Mouse (Mus musculus) yolk sac, embryonic 10.5 days (tissue): ENCODE measurements around the gene Cldn4.
"Not testable (repeated sequence)": the region's sequence is repeated elsewhere in the genome, so short reads cannot be mapped to it uniquely, and the experiment has no call there.

Experiments used
- DNase-seq: peaks from one replicate; pipeline ENCODE4 v3.0.0-alpha.2; 2017; ENCODE audit warnings: low spot score

The Cldn4 gene

DNA sequence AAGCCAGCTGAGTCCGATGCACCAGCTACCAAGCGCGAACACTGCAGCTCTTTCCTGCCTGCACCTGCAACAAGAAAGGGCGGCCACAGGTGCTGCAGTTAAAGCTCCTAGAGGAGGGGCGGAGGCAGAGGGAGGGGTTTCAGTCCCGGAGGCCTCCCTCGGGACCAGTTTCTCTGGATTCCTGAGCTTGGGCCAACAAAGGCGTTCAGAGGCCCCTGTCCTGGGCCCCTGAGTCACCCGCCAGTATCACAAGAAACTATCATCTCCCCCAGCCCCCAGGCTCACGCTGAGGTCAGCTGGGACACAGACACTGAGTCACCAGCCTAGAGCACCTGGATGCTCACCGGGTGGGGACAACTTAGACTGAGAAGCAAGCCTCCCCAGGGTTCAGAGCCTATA lies at the start of gene Cldn4:
Cldn4 (minus strand) TSS at position 78 of the 399 bp plus-strand sequence.
- peak; percentile 87 for DNase-seq

DNA sequence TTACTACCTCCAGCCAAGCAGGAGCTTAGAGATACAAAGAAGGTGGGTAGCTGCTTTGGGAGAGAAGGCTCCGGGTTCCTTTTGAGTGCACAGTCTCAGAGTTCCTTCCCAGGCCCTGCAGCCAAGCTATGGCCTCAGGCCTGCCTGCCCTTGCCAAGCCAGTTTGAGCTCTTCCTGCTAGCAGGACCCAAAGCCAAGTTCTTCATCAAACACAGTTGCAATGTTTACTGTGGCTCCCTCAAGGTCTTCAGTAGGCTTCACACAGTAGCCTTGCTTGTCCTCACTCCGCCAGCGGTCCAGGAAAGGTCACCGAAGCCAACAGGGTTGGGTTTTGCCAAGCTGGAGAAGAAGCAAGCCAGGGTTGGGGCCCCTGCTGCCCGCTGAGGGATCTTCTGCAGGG lies 45.8 kb upstream of the Cldn4 start:
- DNase-seq = no peak

DNA sequence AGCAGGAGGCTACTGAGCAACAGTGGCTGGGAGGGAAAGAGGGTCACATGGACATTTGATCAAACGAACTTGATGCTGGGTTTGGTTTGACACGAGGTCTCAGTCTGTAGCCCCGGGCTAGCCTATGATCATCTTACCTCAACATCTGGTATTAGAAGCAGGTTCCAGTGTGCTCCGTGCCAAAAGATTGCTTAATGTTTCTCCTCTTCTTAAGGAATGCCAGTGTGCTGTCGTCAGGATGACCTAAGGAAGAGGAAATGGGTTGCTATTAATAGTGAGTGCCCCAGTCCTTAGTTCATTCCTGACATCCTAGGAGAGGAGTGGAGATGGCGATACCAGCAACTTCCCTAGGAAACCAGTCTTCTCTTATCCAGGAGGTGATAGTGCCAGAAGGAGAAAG lies 43.0 kb upstream of the Cldn4 start:
- DNase-seq = no peak

DNA sequence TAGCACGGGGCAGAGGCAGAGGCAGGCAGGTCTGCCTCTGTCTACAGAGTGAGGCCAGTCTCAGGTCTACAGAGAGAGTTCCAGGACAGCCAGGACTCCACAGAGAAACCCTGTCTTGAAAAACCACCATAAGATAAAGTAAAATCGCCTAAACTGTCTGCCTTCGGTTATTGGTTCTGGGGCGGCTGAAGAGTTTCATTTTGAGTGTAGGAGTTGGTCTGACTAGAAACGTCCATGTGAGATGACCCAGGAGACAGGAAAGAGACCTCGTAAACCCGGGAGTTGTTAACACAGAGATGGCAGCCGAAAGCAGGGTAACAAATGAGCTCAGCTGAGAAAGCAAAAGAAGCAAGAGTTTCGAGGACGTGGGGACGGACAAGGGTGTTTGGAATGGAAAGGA lies 42.4 kb upstream of the Cldn4 start:
- no peak for DNase-seq

DNA sequence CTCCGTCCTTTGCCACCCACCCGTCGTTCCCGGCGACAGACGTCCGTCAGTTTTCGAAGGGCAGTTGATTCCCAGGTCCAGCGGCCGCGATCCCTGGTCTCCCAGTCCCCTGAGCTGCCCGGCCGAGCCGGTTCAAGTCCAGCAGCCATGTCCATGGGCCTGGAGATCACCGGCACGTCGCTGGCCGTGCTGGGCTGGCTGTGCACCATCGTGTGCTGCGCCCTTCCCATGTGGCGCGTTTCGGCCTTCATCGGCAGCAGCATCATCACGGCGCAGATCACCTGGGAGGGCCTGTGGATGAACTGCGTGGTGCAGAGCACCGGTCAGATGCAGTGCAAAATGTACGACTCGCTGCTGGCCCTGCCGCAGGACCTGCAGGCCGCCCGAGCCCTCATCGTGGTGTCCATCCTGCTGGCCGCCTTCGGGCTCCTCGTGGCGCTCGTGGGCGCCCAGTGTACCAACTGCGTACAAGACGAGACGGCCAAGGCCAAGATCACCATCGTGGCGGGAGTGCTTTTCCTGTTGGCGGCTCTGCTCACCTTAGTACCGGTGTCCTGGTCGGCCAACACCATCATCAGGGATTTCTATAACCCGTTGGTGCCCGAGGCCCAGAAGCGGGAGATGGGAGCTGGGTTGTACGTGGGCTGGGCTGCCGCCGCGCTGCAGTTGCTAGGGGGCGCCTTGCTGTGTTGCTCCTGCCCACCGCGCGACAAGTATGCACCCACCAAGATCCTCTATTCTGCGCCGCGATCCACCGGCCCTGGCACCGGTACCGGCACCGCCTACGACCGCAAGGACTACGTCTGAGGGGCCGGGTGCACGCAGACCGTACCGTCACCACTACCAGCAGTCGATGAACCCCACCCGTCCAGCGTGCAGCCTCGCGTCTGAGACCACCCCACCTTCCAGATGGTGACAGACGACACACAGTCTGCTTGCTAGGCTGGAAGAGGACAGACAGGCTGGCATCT lies 39.8 kb upstream of the Cldn4 start:
- no peak for DNase-seq

DNA sequence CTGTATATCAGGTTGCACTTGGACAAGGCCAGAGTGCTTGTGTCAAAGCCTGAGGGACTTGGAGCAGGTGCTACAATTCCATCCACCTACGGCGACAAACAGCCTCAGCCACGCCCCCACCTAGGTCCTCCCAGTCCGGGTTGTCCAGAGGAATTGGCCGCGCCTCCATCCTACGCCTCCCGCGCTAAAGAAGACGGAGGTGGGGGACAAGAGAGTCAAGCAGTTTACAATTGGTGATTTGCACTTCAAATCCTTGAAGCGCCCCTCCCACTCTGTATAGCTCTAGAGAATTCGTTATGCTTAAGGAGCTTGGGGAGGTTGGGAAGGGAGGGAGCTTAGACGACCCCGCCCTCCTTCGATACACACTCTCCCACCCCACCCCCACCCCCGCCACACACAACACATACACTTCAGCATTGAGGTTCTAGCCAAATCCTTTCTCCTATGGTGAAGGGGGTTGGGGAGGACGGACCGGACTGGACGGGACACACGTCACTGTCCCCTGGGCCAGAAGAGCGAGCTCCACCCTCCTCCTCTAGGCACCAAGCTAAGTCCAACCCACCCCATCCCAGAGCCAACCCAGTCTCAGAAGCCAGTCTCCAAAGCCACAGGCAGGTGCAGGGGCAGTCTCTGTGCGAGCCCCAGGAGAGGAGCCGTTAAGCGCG lies 39.0 kb upstream of the Cldn4 start, which contains the start of gene Cldn3:
Cldn3 (plus strand) TSS at position 582 of the 665 bp plus-strand sequence.
- peak; percentile 84 for DNase-seq

DNA sequence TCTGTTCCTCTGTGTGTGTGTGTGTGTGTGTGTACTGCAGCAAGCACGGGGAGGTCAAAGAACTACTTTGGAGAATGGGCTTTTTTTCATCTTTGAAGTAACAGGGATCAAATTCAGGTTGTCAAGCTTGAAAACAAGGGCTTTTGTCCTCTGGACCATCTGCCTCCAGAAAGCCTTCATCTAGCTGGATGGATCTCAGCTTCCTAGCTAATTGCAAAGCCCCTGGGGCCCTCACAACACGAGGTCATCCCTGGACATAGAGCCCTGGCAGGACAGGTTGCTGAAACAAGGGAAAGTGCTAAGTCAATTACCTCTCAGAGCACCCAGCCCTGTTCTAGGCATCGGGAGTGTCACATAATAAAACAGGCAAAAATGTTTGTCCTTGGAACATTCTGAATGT lies 37.0 kb upstream of the Cldn4 start:
- DNase-seq = no peak

DNA sequence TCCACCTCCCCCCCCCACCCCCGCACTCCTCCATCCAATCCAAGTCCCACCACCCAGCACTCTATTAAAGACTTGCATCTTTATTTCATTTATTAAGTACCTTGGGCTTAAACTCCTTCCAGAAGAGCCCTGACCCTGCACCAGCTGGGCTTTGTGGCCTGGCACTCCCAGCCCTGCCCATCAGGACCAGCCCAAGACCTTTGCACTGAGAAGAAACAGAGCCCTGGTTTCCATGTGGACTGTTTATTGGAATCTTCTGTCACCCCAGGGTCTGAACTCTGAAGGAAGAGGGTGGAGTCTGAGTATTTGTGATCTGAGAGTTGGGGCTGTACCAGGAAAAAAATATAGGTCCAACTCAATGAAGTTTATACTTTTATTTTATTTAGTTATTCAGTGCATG lies 36.4 kb upstream of the Cldn4 start:
- DNase-seq = no peak

DNA sequence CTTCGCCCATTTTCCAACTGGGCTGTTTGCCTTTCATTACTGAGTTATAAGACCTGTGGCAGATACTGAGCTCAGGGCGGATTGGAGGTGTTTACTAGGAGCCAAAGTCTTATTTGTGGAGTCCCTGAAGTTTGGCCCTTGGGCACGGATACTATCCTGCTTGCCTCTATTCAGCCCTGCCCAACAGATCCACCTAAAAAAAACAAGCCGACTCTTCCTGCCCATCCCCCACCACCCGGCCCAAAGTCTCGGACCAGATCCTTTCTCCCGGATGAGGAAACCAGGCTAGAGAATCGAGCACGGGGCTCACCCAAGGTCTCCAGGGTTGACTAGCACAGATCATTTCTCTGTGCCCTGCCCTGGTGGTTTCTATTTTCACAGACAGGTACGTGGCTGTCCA lies 34.4 kb upstream of the Cldn4 start:
- peak; percentile 77 for DNase-seq

DNA sequence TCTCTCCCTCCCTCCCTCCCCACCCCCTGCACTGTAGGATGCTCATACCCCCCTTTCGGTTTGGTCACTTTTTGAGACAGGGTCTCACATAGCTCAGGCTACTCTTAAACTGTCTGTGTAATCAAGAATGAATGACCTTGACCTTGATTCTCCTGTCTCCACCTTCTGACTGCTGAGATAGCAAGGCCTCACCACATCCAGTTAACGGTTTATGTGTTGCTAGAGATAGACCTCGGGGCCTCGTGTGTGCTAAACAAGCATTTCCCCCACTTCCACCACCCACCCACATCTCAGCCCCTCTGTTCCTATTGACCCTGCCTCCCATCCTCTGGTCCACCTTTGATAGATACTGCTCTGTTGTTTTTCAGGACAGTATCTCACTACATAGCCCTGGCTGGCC lies 31.1 kb upstream of the Cldn4 start:
- no peak for DNase-seq

DNA sequence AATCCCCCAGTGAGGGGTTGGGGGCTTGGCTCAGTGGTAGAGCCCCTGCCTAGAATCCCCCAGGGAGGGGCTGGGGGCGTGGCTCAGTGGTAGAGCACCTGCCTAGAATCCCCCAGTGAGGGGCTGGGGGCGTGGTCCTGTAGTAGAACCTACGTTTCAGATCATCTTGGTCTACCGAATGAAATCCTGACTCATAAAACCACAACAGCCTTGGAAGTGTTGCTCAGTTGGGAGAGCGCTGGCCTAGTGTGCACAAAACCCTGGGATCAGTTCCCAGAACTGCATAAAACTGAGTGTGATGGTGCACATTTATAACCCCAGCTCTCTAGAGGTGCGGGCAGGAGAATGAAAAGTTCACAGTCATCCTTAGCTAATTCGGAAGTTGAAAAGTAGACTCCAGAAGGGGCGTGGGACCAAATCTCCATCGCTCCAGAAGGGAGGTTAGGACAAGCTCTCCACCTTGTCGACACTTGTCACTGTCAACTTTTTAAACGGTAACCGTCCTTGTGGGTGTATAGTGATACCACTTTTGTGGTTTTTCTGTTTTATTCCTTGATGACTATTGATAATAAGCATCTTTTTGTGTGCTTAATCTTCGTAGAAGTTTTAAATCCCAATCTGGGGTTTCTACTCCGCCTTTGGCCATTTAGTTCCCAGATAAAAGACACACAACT lies 30.0 kb upstream of the Cldn4 start:
- no peak for DNase-seq

DNA sequence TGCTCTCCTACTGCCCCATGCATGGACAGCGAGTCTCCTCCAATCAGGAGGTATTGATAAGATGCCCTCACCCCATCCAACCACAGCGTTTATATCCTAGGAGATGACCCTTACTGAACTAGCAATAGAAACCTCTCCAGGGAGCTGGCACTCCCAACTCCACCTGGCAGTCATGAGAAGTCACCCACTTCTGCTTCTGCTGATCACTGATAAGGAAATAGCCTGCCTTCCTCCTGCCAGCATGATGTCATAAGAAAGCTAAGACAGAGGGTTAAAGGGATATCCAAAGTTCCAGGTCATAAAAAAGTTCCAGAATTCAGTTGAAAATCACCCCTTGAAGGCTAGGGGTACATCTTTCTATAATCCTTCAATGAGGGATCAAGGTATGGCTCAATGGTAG lies 29.4 kb upstream of the Cldn4 start:
- DNase-seq = no peak

DNA sequence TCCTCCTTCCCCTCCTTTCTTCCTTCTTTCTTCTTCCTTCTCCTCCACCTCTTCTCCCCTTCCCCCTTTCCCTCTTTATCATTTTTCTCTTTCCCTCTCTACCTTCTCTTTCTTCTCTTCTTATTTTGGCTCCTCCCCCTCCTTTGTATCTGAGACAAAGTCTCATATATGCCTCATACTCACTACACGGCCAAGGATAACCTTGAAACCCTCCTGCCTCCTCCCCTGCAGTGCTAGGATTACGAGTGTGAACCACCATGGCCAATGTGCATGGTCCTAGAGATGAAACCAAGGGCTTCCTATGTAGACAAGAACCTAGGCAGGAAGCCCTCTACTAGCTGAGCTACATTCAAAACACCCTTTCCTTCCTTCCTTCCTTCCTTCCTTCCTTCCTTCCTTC lies 28.2 kb upstream of the Cldn4 start:
- DNase-seq = no peak

DNA sequence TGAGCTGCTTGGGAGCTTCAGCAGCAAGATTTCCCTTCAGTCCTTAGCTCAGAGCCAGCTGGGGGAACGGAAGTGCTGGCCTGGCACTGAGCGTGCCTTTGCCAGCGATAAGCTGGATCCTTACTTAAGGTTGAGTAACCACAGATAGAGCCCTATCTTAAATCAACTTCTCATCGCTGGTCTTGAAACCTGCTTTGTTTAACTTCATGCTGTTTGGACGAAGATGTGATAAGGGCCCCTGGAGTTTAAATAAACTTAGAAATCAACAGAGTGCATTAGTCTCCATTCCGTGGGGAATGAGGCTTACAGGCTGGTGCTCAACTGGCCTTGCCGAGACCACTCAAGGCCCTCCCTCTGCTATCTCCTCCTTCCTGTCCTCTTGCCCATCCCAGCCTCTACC lies 27.6 kb upstream of the Cldn4 start:
- no peak for DNase-seq

DNA sequence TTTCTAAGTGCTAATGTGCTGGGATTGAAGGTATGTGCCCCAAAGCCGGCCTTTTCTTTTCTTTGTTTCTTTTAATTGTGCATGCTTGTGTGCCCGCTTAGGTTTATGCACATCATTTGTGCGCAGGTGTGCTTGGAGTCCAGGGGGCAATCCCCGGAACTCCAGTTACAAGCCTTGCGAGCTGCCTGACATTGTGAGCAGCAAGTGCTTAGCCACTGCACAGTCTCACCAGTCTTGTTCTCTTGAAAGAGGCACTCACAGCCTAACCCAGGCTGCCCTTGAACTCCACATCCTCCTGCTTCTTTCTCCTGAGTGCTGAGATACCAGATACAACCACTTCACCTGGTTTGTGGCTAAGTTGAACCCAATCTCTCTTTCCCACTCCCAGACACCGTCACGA lies 26.8 kb upstream of the Cldn4 start:
- DNase-seq = no peak

DNA sequence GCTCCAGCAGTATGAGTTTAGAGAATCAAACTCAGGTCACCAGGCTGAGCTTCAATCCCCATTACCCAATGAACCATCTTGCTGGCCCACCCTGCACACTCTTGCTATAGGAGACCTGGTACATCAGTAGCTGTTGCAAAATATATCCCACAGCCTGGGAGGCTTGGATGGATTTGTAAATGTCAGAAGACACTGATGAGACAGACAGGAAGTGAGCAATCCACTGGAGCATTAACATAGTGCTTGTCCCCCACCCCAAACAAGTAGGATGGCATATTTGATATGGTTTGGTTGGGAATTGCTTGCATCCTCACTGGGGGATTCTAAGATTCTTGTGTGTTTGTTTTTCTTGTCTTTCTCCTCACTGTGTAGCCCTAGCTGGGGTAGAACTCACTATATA lies 26.3 kb upstream of the Cldn4 start:
- no peak for DNase-seq

DNA sequence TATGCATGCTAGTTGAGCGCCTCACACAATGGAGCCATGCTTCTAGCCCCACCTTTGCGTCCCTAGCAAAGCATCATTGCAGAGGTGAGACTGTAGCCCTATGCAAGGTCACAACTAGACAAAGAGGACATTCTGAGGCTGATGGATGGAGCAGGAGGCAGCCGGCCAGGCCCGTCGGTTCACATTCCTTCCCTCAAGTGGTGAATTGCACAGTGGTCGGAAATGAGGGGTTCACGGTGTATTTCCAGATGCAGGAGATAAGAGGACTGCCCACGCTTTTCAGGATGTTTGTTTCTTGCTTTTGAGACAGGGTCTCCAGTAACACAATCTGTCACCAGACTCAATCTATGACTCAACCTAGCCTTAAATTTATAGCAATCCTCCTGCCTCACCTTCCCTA lies 23.9 kb upstream of the Cldn4 start:
- DNase-seq = no peak

DNA sequence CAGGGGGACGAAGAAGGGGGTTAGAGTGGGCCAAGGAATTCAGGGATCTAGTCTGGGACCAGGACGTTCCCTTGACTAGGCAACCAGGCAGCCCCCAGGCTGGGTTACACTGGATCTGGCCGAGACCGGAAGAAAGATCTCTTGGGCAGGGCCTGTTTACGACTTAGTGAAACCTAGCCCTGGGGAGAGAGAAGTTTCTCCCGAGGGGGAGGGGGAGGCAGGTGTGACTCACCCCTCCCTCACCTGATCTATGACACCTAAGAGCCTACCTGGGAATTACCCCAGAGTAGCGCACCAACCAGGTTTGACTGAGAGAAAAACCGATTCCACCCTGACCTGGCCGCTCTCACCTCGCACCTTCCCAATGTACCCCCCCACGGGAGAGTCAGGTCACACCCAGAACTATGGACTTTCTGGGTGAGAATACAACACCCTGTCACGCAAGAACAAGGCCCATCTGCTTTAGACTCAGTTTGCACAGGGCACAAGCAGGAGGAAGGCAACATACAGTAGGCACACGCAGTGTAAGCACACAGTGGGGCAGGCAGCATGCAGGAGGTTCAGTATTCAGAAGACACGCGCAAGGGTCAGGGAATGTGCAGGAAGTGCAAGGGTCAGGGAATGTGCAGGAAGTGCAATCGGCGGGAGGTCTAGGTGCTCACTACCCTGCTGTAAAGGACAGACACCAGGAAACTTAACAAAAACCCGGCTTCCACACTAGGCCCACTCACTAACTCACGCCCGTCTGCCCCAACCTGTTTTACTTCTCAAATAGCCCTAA lies 20.6 kb upstream of the Cldn4 start:
- DNase-seq = peak; percentile 69

DNA sequence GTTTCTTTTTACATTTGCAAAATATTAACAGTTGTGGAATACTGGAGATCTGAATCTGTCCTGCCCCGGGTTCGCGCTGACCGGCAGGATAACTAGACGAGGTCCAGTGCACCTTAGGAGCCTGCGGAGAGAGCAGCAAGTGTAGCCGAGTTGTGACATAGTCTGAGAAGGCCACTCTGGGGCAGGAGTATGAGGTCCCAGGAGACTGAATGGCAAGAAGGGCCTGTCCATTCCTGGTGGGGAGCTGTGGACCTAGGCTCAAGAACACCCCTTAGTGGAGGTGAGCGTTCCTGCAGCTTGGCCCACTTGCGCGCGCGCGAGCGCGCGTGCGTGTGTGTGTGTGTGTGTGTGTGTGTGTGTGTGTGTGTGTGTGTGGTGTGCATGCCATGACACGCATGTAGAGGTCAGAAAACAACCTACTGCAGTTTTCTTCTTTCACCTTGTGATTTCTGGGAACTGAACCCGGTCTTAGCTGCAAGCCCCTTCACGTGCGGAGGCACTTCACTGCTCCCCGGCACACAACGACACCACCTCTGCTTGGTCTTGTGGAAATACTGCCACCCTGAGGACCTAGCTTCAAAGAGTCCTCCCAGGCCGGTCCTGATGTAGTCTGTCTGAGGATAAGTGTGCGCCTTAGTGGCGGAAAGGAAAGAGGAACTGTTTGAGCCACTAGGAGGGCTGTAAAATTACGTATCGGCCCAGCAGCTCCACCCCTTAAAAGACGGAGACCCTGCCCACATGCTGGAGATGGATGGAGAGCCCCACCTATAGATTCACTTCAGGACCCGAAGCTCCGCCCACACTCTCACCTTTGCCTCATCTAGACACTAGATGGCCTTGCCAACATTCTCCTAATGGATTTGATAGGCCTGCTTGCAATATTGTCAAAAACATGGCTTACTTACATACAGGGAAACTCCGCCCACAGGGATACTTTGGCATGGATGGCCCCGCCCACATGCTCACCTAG lies 19.4 kb upstream of the Cldn4 start:
- DNase-seq = peak; percentile 89

DNA sequence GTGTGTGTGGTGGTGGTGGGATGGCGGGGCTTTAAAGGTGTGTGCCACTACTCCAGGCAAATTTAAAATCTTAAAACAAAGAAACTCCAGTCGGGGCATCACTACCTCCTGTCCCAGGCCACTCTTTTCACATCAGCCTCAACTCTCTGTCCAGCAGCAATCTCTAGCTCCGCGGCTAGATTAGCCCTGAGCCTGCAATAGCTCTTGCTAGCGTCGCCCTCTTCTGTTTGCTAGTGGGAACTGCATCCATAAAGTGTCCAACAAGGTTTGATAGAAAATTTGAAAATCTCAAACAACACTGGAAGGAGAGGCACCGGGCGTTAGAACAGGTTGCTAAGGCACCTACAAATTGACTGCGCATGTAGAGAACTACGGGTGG lies 18.7 kb upstream of the Cldn4 start:
- DNase-seq = peak; percentile 68

DNA sequence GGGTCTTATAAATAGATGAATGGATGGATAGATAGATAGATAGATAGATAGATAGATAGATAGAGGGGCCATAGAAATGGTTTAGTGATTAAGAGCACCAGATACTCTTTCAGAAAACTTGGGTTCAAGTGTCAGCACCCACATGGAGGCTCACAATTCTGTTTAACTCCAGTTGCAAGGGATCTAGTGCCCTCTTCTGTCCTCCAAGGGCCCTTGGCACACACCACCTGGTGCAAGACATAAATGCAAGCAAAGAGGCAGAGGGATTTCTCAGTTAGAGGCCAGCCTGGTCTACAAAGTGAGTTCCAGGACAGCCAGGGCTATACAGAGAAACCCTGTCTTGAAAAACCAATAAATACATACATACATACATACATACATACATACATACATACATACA lies 17.9 kb upstream of the Cldn4 start:
- DNase-seq = not testable (repeated sequence)
